Mouse (Mus musculus) liver, embryonic 13.5 days (tissue): ENCODE data around the gene Dnaaf1. TPM values are rescaled to one million over a fixed set of nuclear protein-coding genes. Genes with fewer than 3 reads are reported as not detected.
A peak's percentile ranks its signal among the peaks of the same experiment; 100 is the strongest.

ENCODE experiments used
- ATAC-seq: fragments of 200-750 bp; cut with Nextera tagmentation; 2 replicates; pipeline ENCODE4 v1.8.0; 2017; ENCODE audit warnings: low read depth, mild to moderate bottlenecking, moderate number of reproducible peaks, moderate library complexity
- DNase-seq: peaks from one replicate; pipeline ENCODE4 v3.0.0; 2022
- H3K27ac ChIP-seq: fragments of 300-500 bp; sonication (generic); 2 replicates; pipeline ENCODE4 v1.5.1; 2015; ENCODE audit warnings: moderate library complexity, mild to moderate bottlenecking, inconsistent platforms
- H3K27me3 ChIP-seq: fragments of 300-500 bp; sonication (generic); 2 replicates; pipeline ENCODE4 v1.6.1; 2015; ENCODE audit warnings: mild to moderate bottlenecking, inconsistent platforms
- H3K36me3 ChIP-seq: fragments of 300-500 bp; sonication (generic); 2 replicates; pipeline ENCODE4 v1.6.1; 2015; ENCODE audit warnings: mild to moderate bottlenecking, inconsistent platforms
- H3K4me1 ChIP-seq: fragments of 300-500 bp; sonication (generic); replicated peaks from 2 replicates; pipeline ENCODE4 v1.6.1; 2015; ENCODE audit warnings: inconsistent platforms
- H3K4me2 ChIP-seq: fragments of 300-500 bp; sonication (generic); 2 replicates; pipeline ENCODE4 v1.6.1; 2015; ENCODE audit warnings: inconsistent platforms, mild to moderate bottlenecking, moderate library complexity
- H3K4me3 ChIP-seq: fragments of 300-500 bp; sonication (generic); replicated peaks from 2 replicates; pipeline ENCODE4 v1.5.1; 2015; ENCODE audit warnings: mild to moderate bottlenecking, inconsistent platforms
- H3K9ac ChIP-seq: fragments of 300-500 bp; sonication (generic); 2 replicates; pipeline ENCODE4 v1.6.1; 2015; ENCODE audit warnings: mild to moderate bottlenecking, inconsistent platforms
- H3K9me3 ChIP-seq: fragments of 300-500 bp; sonication (generic); replicated peaks from 2 replicates; pipeline ENCODE4 v1.6.1; 2016; ENCODE audit warnings: inconsistent platforms
- WGBS: fragments of 180-500 bp; shearing (Covaris S2); methylation state at CpG from one replicate; pipeline ENCODE4 v1.1.7; 2015; ENCODE audit not compliant: insufficient replicate concordance; 5-methylcytosine and 5-hydroxymethylcytosine counted together
- polyA plus RNA-seq: library from polyadenylated mRNA; unstranded; fragments of >200 nt; fragmentation: Nextera tagmentation; extraction: Ambion mirVana; gene quantifications from 2 replicates; pipeline ENCODE4 v1.2.1, GENCODE M21; 2015

Dnaaf1 gene
- 0.05 and 0.07 TPM in 2 replicates for polyA plus RNA-seq

GRCm38 (mm10) chr8:119574437-119575365, at the start of gene Dnaaf1, which contains the start of gene Hsdl1:
TSS of gene Dnaaf1 (plus strand) at chr8:119575235.
TSS of gene Hsdl1 (minus strand) at chr8:119575183.
- peaks cover 70% of the 10 kb centered on the region for H3K4me1 ChIP-seq
- no peaks in the 10 kb centered on the region for H3K36me3 ChIP-seq
- H3K27ac ChIP-seq: peak within 1 kb of the TSS; percentile 78
- DNase-seq (peak; percentile 95), ATAC-seq (peak; percentile 88)
- H3K9ac ChIP-seq: peak within 1 kb of the TSS; percentile 80
- WGBS: under 1% methylated on average over 92 of the region's 97 CpGs
- H3K4me2 ChIP-seq: peak within 1 kb of the TSS; percentile 95
- peaks cover 15% of the 10 kb centered on the region for H3K27me3 ChIP-seq
- no peaks in the 10 kb centered on the region for H3K9me3 ChIP-seq
- peak within 1 kb of the TSS; percentile 83 for H3K4me3 ChIP-seq

GRCm38 (mm10) chr8:119528762-119529161, 46.3 kb upstream of the Dnaaf1 start:
- Histone ChIP-seq H3K9ac (no peak overlapping the region), H3K27me3 (no peaks in the 10 kb centered on the region), H3K36me3 (peaks cover 93% of the 10 kb centered on the region), H3K4me2 (no peak overlapping the region), H3K9me3 (no peaks in the 10 kb centered on the region), H3K4me1 (no peaks in the 10 kb centered on the region), H3K27ac (no peak overlapping the region), H3K4me3 (no peak overlapping the region)
- DNase-seq (no peak), ATAC-seq (no peak)
- 83% methylated on average over 7 of the region's 7 CpGs for WGBS

- H3K4me2 ChIP-seq: no peak overlapping the region
- 72% methylated on average over 6 of the region's 6 CpGs for WGBS
- H3K4me1 ChIP-seq: no peaks in the 10 kb centered on the region
- H3K9me3 ChIP-seq: no peaks in the 10 kb centered on the region
- H3K27me3 ChIP-seq: no peaks in the 10 kb centered on the region
- peaks cover 93% of the 10 kb centered on the region for H3K36me3 ChIP-seq
- no peak for DNase-seq
- no peak overlapping the region for H3K9ac ChIP-seq
- H3K27ac ChIP-seq: no peak overlapping the region
- no peak for ATAC-seq
- no peak overlapping the region for H3K4me3 ChIP-seq
These were observed 44.1 kb upstream of the Dnaaf1 start for GRCm38 (mm10) chr8:119530937-119531336.

- Histone ChIP-seq H3K27ac (no peak overlapping the region), H3K9me3 (no peaks in the 10 kb centered on the region), H3K4me2 (no peak overlapping the region), H3K4me1 (no peaks in the 10 kb centered on the region), H3K9ac (no peak overlapping the region), H3K36me3 (peaks cover 97% of the 10 kb centered on the region), H3K4me3 (no peak overlapping the region), H3K27me3 (no peaks in the 10 kb centered on the region)
- no peak for ATAC-seq
- no peak for DNase-seq
- 81% methylated on average over 3 of the region's 3 CpGs for WGBS
These were observed 43.6 kb upstream of the Dnaaf1 start for GRCm38 (mm10) chr8:119531397-119531796.

- Histone ChIP-seq H3K4me1 (no peaks in the 10 kb centered on the region), H3K4me2 (no peak overlapping the region), H3K36me3 (peaks cover 98% of the 10 kb centered on the region), H3K27me3 (no peaks in the 10 kb centered on the region), H3K27ac (no peak overlapping the region), H3K9me3 (no peaks in the 10 kb centered on the region), H3K4me3 (no peak overlapping the region), H3K9ac (no peak overlapping the region)
- 83% methylated on average over 9 of the region's 9 CpGs for WGBS
- DNase-seq: no peak
- no peak for ATAC-seq
These were observed 43.1 kb upstream of the Dnaaf1 start for GRCm38 (mm10) chr8:119531973-119532372.

- DNase-seq (no peak), ATAC-seq (no peak)
- 74% methylated on average over 3 of the region's 3 CpGs for WGBS
- no peak overlapping the region for H3K4me3 ChIP-seq
- no peak overlapping the region for H3K9ac ChIP-seq
- H3K27ac ChIP-seq: no peak overlapping the region
- H3K4me1 ChIP-seq: no peaks in the 10 kb centered on the region
- H3K9me3 ChIP-seq: no peaks in the 10 kb centered on the region
- no peaks in the 10 kb centered on the region for H3K27me3 ChIP-seq
- H3K4me2 ChIP-seq: no peak overlapping the region
- peaks cover 79% of the 10 kb centered on the region for H3K36me3 ChIP-seq
These were observed 30.4 kb upstream of the Dnaaf1 start for GRCm38 (mm10) chr8:119544606-119545005.

GRCm38 (mm10) chr8:119545180-119545579, 29.9 kb upstream of the Dnaaf1 start:
- 74% methylated on average over 6 of the region's 6 CpGs for WGBS
- Histone ChIP-seq H3K4me2 (no peak overlapping the region), H3K36me3 (peaks cover 73% of the 10 kb centered on the region), H3K27ac (no peak overlapping the region), H3K4me1 (no peaks in the 10 kb centered on the region), H3K9me3 (no peaks in the 10 kb centered on the region), H3K9ac (no peak overlapping the region), H3K27me3 (no peaks in the 10 kb centered on the region), H3K4me3 (no peak overlapping the region)
- DNase-seq (no peak), ATAC-seq (no peak)

- no peak overlapping the region for H3K27ac ChIP-seq
- no peak overlapping the region for H3K9ac ChIP-seq
- no peaks in the 10 kb centered on the region for H3K27me3 ChIP-seq
- DNase-seq (no peak), ATAC-seq (no peak)
- H3K4me1 ChIP-seq: peaks cover 2% of the 10 kb centered on the region; the same call in 1 of the 2 replicates
- H3K36me3 ChIP-seq: peaks cover 72% of the 10 kb centered on the region
- H3K9me3 ChIP-seq: no peaks in the 10 kb centered on the region
- H3K4me2 ChIP-seq: no peak overlapping the region
- 83% methylated on average over 6 of the region's 6 CpGs for WGBS
- H3K4me3 ChIP-seq: no peak overlapping the region
These were observed 29.2 kb upstream of the Dnaaf1 start for GRCm38 (mm10) chr8:119545791-119546190.

GRCm38 (mm10) chr8:119547019-119547691, 27.9 kb upstream of the Dnaaf1 start:
- Histone ChIP-seq H3K4me3 (no peak overlapping the region), H3K4me1 (peaks cover 14% of the 10 kb centered on the region), H3K36me3 (peaks cover 58% of the 10 kb centered on the region), H3K9me3 (no peaks in the 10 kb centered on the region), H3K27me3 (no peaks in the 10 kb centered on the region), H3K9ac (no peak overlapping the region), H3K4me2 (no peak overlapping the region), H3K27ac (no peak overlapping the region)
- ATAC-seq (no peak), DNase-seq (no peak)
- WGBS: 83% methylated on average over 18 of the region's 18 CpGs

- no peaks in the 10 kb centered on the region for H3K27me3 ChIP-seq
- H3K9me3 ChIP-seq: no peaks in the 10 kb centered on the region
- H3K27ac ChIP-seq: no peak overlapping the region
- 73% methylated on average over 7 of the region's 7 CpGs for WGBS
- H3K9ac ChIP-seq: no peak overlapping the region
- peaks cover 28% of the 10 kb centered on the region for H3K4me1 ChIP-seq
- ATAC-seq: no peak
- no peak for DNase-seq
- H3K4me2 ChIP-seq: no peak overlapping the region
- peaks cover 44% of the 10 kb centered on the region for H3K36me3 ChIP-seq
- H3K4me3 ChIP-seq: no peak overlapping the region
These were observed 26.4 kb upstream of the Dnaaf1 start for GRCm38 (mm10) chr8:119548560-119549113.

- Histone ChIP-seq H3K9me3 (no peaks in the 10 kb centered on the region), H3K9ac (peak overlapping the region; percentile 15; the same call in 1 of the 2 replicates), H3K4me3 (no peak overlapping the region), H3K4me1 (peaks cover 71% of the 10 kb centered on the region), H3K4me2 (peak overlapping the region; percentile 21; the same call in 1 of the 2 replicates), H3K36me3 (peaks cover 11% of the 10 kb centered on the region), H3K27me3 (no peaks in the 10 kb centered on the region), H3K27ac (0 out of 2 replicates have a peak overlapping the region, but pooled peaks have one; percentile 13)
- DNase-seq (no peak), ATAC-seq (peak; percentile 64)
- 41% methylated on average over 2 of the region's 2 CpGs for WGBS
These were observed 22.1 kb upstream of the Dnaaf1 start for GRCm38 (mm10) chr8:119552967-119553366.
